Mouse (Mus musculus) thymus, postnatal 10 days (tissue): ENCODE results near the gene Ccdc152.
A peak's percentile ranks its signal among the peaks of the same experiment; 100 is the strongest.
"Not testable (repeated sequence)": the region's sequence is repeated elsewhere in the genome, so short reads cannot be mapped to it uniquely, and the experiment has no call there.

Experiments
- DNase-seq, 2 experiments: peaks; one replicate each; pipeline ENCODE4 v3.0.0; 2021; ENCODE audit warnings: low spot score in 2 of 2

Ccdc152 gene

GRCm38 (mm10) chr15:3277391-3277790 lies 25.9 kb downstream of the Ccdc152 start:
- DNase-seq = no peak

GRCm38 (mm10) chr15:3273191-3273590 lies 30.1 kb downstream of the Ccdc152 start:
- DNase-seq = no peak

GRCm38 (mm10) chr15:3271216-3271615 lies 32.1 kb downstream of the Ccdc152 start:
- peak in 1 of 2 experiments; percentile 9 for DNase-seq

DNA sequence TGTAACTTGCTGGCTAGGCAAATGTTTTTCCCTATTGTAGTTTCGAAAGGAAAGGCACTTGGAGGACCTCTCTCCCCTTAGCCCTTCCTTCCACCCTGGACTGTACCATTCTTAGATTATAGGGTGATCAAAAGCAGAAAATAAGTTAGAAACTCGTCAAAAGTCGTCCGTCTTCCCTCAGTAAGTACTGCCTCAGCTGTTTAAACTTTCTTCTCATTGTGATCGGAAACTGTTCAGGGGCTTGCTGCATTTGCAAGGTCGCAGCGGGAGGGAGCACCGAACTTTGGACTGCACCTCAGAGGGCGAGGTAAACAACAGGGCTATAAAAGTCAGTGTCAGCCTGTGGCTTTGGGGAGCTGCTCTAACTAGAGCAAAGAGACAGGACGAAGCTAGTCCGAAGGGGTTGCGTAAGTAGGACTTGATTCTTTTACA lies 32.7 kb downstream of the Ccdc152 start:
- DNase-seq = peak; percentile 56 to 66

DNA sequence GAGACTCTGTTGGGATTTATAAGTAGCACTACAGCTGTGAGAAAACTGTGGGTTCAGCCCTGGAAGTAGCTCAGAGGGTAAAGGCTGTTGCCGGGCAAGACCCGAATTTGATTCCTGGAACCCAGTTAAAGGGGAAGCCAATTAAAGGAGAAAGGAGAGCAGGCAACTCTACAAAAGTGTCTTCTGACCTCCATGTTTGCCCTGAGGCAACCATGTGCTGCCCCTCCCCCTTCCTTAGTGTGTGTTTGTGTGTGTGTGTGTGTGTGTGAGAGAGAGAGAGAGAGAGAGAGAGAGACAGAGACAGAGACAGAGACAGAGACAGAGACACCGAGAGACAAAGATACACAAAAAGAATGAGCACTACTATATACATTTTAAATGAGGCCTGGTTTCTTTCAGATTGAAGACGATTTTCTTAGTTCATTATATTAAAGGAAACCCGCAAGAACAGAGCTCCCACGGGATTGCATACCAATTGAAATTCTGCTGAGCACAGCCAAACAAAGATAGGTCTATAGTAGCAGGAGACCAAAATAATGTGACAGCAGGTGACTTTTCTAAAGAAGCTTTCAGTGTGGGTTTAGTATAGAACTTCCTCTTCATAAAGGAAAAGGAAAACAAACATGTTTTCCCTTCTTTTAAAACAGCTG lies 33.2 kb downstream of the Ccdc152 start:
- peak in 1 of 2 experiments; percentile 24 for DNase-seq

DNA sequence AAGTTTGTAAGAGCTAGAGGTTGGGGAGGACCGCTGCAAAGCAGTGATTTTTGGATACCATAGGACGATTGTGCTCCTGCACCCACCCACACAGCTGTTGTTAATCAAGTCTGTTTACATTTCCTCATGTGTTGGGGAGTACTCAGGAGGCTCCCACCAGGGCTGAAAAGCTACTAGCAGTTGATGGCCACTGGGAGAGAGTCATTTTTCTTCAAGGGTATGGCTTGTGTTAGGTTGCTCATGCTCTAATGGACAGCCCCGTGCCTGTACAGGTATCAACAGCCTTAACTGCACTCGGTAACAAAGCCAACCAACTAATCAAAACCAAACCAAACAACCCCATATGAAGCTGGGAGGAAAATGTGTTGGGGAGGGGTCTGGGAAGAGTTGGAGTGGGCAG lies 33.8 kb downstream of the Ccdc152 start:
- DNase-seq = no peak

GRCm38 (mm10) chr15:3268247-3268646 lies 35.1 kb downstream of the Ccdc152 start, which contains the start of gene Selenop:
Gene Selenop (plus strand): TSS chr15:3268547.
- DNase-seq = no peak

DNA sequence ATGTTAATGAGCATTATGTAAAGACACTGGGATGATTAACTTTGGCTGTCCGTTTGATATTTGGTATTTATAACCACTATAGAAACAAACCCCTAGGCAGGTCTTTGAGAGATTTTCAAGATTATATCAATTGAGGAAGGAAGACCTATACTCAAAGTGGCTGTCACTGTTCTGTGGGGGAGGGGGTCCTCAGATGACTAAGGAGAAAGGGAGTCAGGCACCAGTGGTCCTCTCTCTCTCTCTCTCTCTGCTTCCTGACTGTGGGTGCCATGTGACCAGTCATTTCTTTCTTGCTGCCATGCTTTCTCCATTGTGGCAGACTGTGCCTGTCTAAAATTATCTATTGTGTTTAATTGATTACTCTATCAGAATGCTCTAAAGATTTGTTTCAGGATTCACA lies 38.5 kb downstream of the Ccdc152 start:
- no peak for DNase-seq

GRCm38 (mm10) chr15:3264293-3264692 lies 39.0 kb downstream of the Ccdc152 start:
- no peak for DNase-seq

- no peak for DNase-seq
Measured at GRCm38 (mm10) chr15:3262883-3263282, 40.4 kb downstream of the Ccdc152 start.

DNA sequence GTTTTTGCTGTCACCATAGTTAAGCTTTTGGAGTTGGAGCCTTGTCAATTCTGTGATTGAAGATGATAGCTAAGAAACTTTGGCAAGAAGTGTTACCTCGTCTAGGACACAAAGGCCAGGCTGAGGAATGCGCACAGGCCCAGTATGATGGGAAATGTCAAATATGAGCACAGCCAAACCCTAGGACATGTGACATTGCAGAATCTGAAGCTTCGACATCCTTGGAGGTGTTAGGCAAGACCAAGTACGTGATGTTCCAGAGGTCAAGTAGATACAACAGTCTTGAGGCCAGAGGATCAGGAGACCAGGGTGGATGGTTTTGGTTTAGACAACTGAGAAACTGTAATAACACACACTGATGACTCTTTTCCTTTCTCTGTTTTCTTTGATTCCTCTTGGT lies 43.0 kb downstream of the Ccdc152 start:
- no peak for DNase-seq

GRCm38 (mm10) chr15:3259025-3259424 lies 44.3 kb downstream of the Ccdc152 start:
- no peak for DNase-seq

GRCm38 (mm10) chr15:3251718-3252067 lies 51.6 kb downstream of the Ccdc152 start:
- no peak for DNase-seq

GRCm38 (mm10) chr15:3251031-3251717 lies 52.2 kb downstream of the Ccdc152 start:
- no peak for DNase-seq

DNA sequence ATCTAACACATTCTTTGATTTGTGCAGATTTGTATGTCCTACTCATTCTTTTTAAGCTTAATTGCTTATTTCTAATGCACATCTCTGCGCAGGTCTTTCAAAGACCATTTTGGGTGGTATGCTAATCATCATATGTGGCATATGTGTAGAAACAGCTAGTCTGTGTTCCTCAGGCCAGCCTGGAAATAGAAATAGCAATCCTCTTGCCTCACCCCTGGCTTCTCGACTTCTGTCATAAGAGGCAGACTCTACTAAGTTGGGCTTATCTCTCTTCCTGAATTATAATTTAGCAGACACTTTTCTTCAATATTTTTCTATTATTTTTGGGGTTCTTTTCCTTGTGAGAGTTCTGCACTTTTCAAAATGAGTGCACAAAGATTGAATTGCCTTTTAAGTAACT lies 52.7 kb downstream of the Ccdc152 start:
- DNase-seq = no peak

- DNase-seq = not testable (repeated sequence)
Measured at GRCm38 (mm10) chr15:3245036-3245435, 58.3 kb downstream of the Ccdc152 start.

DNA sequence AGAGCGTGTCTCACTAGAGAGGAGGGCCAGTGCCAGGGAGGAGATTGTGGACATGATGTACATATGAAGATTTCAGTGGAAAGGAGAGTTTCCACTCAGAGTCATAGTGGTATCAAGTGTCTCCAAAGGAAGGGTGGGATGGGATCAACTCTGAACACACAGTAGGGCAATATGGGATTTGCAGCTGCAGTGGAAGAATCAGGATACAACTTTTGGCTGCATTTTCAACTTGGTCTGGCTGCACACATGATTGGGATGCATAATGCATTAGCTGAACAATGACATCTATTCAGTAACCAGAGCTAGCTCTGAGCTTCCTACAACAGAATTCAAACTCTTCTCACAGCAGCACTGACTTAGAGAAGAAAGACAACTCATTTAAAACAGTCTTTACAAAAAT lies 65.4 kb downstream of the Ccdc152 start:
- DNase-seq = no peak

DNA sequence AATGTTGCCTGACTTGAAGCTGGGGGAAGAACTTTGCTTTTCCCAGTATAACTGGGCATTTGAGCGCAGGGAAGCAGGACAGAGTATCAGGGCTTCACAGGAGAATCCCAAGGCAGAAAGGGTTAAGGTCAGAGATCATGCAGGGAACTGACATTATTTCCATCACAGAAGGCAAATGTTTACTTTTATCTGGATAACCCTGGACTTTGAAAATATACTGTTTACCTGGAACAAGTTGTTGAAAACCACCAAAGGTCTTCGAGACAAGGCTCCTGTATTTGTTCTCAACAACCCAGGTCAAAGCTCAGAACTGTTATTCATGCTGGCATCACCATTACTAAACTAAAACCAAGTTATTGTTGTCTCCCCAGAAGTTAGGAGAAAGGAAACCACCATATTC lies 67.0 kb downstream of the Ccdc152 start:
- DNase-seq = no peak

DNA sequence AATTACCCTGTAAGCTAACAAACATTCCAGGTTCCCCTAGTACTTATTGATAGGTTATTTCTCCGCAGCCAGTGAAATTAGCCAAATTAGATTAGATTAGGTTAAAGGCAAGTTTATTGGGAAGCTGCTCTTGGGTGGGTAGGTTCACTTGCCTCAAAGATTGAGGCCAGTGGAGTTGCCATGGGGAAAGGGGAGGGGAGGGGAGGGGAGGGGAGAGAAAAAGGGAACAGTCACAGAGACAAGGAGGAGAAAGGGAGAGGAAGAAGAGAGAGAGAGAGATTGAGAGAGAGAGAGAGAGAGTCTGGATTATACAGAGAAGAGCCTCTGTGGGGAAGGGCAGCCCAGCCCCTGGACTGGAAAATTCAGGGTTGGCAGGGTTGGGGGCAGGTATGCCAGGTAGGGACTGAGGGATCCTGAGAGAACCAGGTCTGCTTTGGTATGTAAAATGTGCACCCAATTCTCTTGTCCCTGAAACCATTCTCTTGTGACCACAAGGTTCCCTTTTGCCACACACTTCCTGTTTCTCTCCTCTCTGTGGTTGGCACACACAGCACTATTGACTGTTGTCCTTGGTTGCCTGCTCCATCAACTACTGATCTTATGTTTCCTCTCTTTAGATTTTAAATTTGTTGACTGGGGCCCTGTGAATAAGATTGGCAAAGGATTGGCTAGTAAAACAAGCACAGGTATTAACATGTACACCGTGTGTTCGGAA lies 69.3 kb downstream of the Ccdc152 start:
- DNase-seq = no peak

- no peak for DNase-seq
Measured at GRCm38 (mm10) chr15:3232168-3232835, 71.0 kb downstream of the Ccdc152 start.

DNA sequence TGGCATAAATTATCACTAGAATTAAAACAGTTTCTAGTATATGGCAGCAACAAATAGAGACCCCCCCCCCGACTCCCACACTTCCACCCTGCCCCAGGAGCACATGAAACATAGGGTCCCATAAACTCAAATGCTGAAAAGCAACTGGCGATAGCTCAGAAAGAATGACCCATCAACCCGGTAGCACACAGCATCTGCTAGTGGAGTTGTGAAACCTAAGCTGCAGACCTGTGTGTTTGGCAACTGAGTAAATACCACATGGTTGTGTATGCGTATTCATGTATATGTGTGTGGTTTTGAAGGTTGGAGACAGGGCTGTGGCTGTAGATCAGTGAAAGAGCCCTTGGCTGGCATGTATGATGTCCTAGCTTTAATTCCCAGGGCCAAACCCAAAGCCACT lies 72.3 kb downstream of the Ccdc152 start:
- no peak for DNase-seq
